Mouse (Mus musculus): Measurements from ENCODE around the gene Dab2ip.

- TF ChIP-seq CTCF (IDR thresholded peaks at IDR 0.05; ENCODE audit: low read depth), result no peak
- no peak for TF ChIP-seq EP300 (IDR thresholded peaks at IDR 0.05; ENCODE audit: low read depth)
Observed at GRCm38 (mm10) chr2:35640576-35640975, 82.5 kb downstream of the Dab2ip start.
